Mouse (Mus musculus) right cerebral cortex, postnatal 4 days (tissue): ENCODE results near the gene Krt76.

Experiments used
- DNase-seq: peaks from one replicate; pipeline ENCODE4 v3.0.0-alpha.2; 2022

Gene Krt76

DNA sequence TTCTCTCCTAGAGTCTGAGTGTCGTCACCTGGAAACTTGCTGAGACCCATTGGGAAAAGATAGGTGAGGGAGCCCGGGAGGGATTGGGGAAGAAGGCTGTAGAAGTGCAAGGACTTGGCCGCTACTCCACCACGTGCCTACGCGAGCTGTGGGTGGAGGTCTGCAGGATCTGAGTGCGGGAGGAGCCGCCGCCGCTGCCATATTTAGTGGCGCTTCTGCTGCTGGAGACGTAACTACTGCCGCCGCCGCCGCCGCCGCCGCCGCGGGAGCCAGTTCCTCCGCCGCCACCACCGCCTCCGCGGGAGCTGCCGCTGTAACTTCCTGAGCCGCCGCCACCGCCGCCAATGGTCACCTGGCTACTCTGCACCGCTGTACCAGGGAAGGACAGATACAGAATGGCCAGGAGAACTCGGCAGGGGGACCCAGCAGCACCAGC lies 33.0 kb downstream of the Krt76 start:
- DNase-seq: peak; percentile 55

DNA sequence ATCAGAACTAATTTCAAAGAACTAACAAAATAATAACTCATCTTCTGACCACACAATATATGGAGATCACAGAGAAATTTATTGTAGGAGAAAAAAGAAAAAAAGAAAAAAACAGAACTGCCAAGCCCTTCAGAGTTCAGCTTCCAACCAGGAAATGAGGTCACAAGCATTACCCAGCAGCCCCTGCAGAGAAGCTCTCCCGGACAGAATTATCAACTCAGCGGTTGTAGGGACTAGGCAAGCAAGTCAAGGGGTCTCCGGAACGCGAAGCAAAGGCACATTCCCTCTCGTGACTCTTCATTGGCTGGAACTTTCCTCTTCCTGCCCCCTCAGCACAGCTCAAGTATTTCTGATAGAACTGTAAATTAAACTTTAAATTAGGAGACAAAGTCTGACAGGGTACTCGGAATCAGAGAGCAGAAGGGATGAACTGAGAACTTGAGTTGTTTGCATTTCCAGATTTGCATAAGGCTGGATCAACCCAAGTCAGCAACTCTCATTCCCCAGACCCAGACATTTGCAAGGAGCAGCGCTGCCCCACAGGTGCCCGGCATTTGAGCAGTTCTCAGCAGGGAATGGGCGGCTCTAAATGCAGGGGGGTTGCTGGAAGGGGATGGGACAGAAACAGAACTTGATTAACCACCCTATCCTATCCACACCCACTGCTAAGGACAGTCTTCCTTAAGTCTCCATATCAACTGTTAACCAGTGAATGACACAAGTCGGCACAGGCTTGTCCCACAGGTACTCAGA lies 33.9 kb downstream of the Krt76 start:
- DNase-seq: no peak

DNA sequence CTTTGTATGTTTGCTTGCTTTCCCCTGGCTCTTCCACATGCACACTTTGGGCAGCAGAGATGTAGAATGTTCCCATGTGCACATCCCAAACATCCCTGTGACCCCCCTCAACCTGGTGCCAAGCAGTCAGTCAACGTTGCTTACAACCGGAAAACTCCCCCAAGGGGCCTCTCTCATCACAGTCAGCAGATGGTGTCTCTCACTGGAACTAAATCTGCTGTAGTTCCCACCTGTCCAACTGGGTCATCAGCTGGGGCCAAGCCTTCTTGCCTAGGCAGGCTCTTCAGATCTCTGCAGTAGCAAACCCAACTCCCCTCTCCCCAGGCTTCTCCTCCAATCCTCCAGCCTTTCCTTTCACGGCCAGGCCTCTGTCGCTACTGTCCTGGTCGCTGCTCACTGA lies 36.0 kb downstream of the Krt76 start:
- DNase-seq: no peak

DNA sequence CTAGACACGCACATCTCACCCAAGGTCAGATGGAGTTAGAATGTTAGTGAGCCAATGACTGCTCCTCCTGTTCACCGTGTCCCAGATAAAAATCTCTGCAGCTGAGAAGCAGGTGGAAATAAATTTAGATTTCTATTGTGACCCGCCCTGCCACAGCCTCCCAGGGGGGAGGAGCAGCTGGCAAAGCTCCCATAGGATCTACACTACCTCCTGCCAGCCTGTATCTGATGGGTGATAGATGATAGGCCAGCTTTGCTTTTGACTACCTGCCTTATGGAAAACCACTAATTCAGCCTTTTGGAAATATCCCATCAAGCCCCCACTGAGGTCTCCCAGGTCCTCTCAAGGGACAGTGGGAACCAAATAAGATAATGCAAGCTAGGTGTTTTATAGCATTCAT lies 37.0 kb downstream of the Krt76 start:
- no peak for DNase-seq

DNA sequence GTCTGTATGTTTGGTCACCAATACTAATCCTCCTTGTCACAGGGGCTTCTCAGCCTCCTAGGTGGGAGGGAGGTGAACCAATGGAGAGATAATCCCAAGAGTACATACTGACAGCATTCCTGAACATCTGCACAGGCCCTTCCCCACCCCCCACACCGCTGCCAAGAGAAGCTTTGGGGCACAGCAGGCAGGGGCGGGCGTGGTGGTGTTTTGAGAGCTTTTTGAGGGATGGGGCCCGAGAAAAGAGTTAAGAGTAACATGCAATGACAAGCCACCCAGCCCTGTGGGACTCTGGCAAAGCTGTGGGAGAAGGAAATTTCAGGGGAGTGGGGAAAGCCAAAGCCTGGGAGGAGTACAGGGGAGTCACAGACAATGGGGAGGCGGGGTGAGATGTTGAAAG lies 38.4 kb downstream of the Krt76 start:
- no peak for DNase-seq

DNA sequence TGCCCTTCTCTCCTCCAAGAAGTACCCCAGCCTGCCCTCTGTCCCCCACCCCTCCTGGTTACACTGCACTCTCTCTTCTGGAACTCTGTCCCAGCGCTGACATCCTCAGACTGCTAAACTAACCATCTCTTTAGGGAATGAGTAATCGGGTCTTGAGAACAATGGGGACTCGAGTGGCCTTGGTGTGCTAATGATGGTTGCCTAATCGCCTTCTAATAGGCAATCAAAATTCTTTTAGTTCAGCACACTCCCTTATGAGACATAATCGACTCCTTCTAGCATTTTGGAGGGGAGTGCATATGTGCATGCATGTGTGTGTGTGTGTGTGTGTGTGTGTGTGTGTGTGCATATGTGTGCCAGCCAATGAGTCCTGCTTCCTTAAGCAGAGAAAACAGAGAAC lies 40.1 kb downstream of the Krt76 start:
- DNase-seq: no peak

DNA sequence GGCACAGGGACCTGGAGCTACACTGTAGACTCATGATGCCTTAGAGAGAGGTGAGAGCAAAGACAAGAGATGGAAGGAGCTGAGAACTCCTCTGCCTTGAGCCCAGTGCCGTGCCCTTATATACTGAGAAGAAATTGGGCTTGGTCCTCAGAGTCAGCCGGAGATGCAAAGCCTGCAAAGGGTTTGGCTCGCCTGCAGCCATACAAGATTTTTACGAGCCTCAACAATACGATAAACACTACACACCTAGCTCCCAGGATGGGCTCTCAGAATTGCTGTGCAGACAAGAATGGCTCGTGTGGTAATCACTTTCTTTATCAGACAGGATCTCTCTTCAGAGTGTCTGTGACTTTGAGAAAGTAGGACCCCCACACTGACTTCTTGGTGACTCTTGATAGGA lies 42.0 kb downstream of the Krt76 start, which contains the start of gene Krt1:
Gene Krt1, minus strand, starts transcription at position 101 of the 400 bp plus-strand sequence.
- no peak for DNase-seq

DNA sequence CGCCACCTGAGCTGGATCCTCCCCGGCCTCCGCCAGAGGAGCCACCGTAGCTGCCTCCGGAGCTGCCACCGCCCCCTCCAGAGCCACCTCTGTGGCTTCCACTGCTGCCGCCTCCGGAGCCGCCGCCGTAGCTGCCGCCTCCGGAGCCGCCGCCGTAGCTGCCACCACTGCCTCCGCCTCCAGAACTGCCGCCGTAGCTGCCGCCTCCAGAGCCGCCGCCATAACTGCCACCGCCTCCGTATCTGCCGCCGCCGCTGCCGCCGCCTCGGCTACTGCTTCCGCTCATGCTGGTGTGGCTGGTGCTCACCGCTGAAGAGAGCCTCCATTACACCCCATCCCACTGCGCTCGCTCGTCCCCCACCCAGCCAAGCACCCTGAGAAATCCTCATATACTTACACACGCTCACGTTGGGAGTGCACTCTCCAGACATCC lies 46.7 kb downstream of the Krt76 start:
- peak; percentile 66 for DNase-seq

DNA sequence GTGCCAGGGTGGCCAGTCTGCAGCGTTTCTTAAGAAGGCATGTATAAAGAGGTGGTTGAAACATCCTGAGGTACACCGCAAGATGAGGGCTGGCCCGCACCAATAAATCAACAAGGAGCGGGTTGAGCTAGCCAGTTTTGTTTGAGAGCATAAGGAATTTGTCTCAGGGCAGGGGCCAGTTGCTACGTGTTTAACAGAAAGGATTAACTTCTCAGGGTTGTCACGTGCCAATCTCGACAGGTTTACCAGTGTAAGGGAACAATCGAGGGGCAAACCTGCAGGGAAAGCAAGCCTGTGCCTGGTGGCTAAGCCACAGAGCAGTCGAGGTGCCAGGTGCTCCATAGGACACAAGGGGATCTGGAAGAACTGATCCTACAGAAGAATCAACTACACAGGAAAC lies 49.5 kb downstream of the Krt76 start:
- no peak for DNase-seq

DNA sequence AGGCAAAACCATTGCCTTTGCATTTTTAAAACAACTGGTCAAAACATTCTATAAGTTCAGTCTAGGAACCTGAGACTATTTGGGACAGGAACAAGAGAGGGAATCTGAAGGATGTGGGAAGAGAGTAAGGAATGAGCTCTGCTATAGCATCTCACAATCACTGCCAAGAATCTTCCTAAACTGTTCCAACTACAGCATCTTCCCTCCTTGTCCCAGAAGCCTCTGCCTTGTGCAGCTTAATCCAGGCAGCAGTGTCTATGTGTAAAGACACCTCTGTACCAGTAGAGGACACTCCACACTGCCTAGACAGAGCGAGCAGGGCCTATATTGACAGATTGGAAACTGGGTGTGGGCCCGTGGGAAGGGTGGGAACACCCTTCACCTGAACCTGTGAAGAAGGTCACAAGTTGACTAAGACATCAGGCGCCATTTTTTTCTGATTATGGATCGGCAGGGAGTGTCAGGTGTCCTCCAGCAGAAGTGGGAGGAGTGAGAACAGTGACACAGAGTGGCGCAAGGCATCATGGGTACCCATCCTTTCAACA lies 57.9 kb downstream of the Krt76 start:
- no peak for DNase-seq
